ENCODE assay signal across 19 mouse cellular contexts in genomic region chr14:55768555-55768954, GRCm38 (mm10). TPM values are rescaled to one million over a fixed set of nuclear protein-coding genes. Genes with fewer than 3 reads are reported as not detected.
DNase-seq lines count a peak whose midpoint lies in the region; ATAC-seq and TF ChIP-seq lines count a peak whose summit lies in the region.
"Had no signal": no experiment of that assay in that cellular context is flagged by ENCODE, and none has a peak within 500 bp of the region (broad histone marks: within the 10 kb centered on the region; RNA-seq: fewer than 3 reads in every experiment).

No protein-coding gene starts in this region.

- no peak for ATAC-seq in hindbrain, embryonic 13.5 days (ENCODE audit: low FRiP score)
- no peak for ATAC-seq in neural tube, embryonic 12.5 days (ENCODE audit: low FRiP score, low read depth)
- no peak for ATAC-seq in liver, embryonic 12.5 days
- ATAC-seq in stomach, postnatal 0 days (ENCODE audit: low FRiP score, low TSS enrichment), result peak; percentile 19; the same call in 1 of the 2 replicates

- 88% methylated on average over 6 of the region's 6 CpGs for WGBS in hindbrain, embryonic 13.5 days
- 86% methylated on average over 6 of the region's 6 CpGs for WGBS in hindbrain, embryonic 10.5 days
- 91% methylated on average over 6 of the region's 6 CpGs for WGBS in neural tube, embryonic 12.5 days
- WGBS in liver, embryonic 12.5 days (ENCODE audit: insufficient replicate concordance), result 72% methylated on average over 6 of the region's 6 CpGs
- WGBS in stomach, postnatal 0 days, result 75% methylated on average over 6 of the region's 6 CpGs

- H3K4me3 ChIP-seq in hindbrain, embryonic 13.5 days, result no peak overlapping the region
- H3K4me3 ChIP-seq in hindbrain, embryonic 10.5 days, result no peak overlapping the region
- H3K4me3 ChIP-seq in neural tube, embryonic 12.5 days, result no peak overlapping the region
- H3K4me3 ChIP-seq in liver, embryonic 12.5 days, result no peak overlapping the region
- H3K4me3 ChIP-seq in stomach, postnatal 0 days (ENCODE audit: low read depth, low read length), result no peak overlapping the region

- H3K27ac ChIP-seq in hindbrain, embryonic 13.5 days, result no peak overlapping the region
- H3K27ac ChIP-seq in hindbrain, embryonic 10.5 days, result no peak overlapping the region
- no peak overlapping the region for H3K27ac ChIP-seq in neural tube, embryonic 12.5 days
- no peak overlapping the region for H3K27ac ChIP-seq in liver, embryonic 12.5 days
- H3K27ac ChIP-seq in stomach, postnatal 0 days (replicated peaks), result peak overlapping the region; percentile 67; the same call in 1 of the 2 replicates
- H3K27ac ChIP-seq: forebrain, embryonic 15.5 days; limb, embryonic 15.5 days had no signal

- peaks cover 10% of the 10 kb centered on the region for H3K4me1 ChIP-seq in hindbrain, embryonic 13.5 days (replicated peaks)
- peaks cover 13% of the 10 kb centered on the region for H3K4me1 ChIP-seq in hindbrain, embryonic 10.5 days (replicated peaks)
- peaks cover 9% of the 10 kb centered on the region; the same call in 1 of the 2 replicates for H3K4me1 ChIP-seq in neural tube, embryonic 12.5 days
- H3K4me1 ChIP-seq in liver, embryonic 12.5 days, result peaks cover 57% of the 10 kb centered on the region
- H3K4me1 ChIP-seq in stomach, postnatal 0 days (replicated peaks; ENCODE audit: control insufficient read depth, insufficient read depth), result 0 out of 2 replicates have a peak, but pooled peaks cover 2% of the 10 kb centered on the region
- H3K4me1 ChIP-seq: forebrain, embryonic 15.5 days had no signal

- TF ChIP-seq EP300 in stomach, postnatal 0 days (optimal IDR thresholded peaks at IDR 0.05), result no peak

- TF ChIP-seq CTCF in stomach, postnatal 0 days (IDR thresholded peaks at IDR 0.05; ENCODE audit: low read depth), result no peak

- no peak for DNase-seq in hindbrain, embryonic 10.5 days (ENCODE audit: low spot score)
- DNase-seq in neural tube, embryonic 10.5 days (ENCODE audit: extremely low spot score, low spot score), result no peak
- DNase-seq in stomach, postnatal 0 days (ENCODE audit: low spot score), result no peak
- no peak for DNase-seq in MN1 (ENCODE audit: low spot score)
- no peak for DNase-seq in heart, adult 8-10 months (ENCODE audit: low spot score)
- DNase-seq: gastrocnemius, postnatal 36 days; heart, postnatal 10 days; kidney, adult 11 months; kidney, postnatal 10 days; lung, postnatal 14 days; thymus, postnatal 25 days had no signal

- H3K4me2 ChIP-seq in hindbrain, embryonic 13.5 days, result 0 out of 2 replicates have a peak overlapping the region, but pooled peaks have one; percentile 74
- peak overlapping the region; percentile 79; the same call in 1 of the 2 replicates for H3K4me2 ChIP-seq in neural tube, embryonic 12.5 days (replicated peaks)
- peak overlapping the region; percentile 79 for H3K4me2 ChIP-seq in liver, embryonic 12.5 days
- H3K4me2 ChIP-seq in stomach, postnatal 0 days (replicated peaks; ENCODE audit: low read depth), result no peak overlapping the region

- peaks cover 89% of the 10 kb centered on the region for H3K27me3 ChIP-seq in hindbrain, embryonic 13.5 days
- H3K27me3 ChIP-seq in hindbrain, embryonic 10.5 days (ENCODE audit: insufficient read depth, poor library complexity, severe bottlenecking), result peaks cover 82% of the 10 kb centered on the region
- H3K27me3 ChIP-seq in neural tube, embryonic 12.5 days (replicated peaks), result peaks cover 63% of the 10 kb centered on the region
- H3K27me3 ChIP-seq in liver, embryonic 12.5 days (replicated peaks), result peaks cover 67% of the 10 kb centered on the region
- H3K27me3 ChIP-seq in stomach, postnatal 0 days (ENCODE audit: control insufficient read depth, insufficient read depth, low read length), result no peaks in the 10 kb centered on the region

- H3K9me3 ChIP-seq in hindbrain, embryonic 13.5 days, result no peaks in the 10 kb centered on the region
- H3K9me3 ChIP-seq in hindbrain, embryonic 10.5 days, result no peaks in the 10 kb centered on the region
- no peaks in the 10 kb centered on the region for H3K9me3 ChIP-seq in neural tube, embryonic 12.5 days
- H3K9me3 ChIP-seq in liver, embryonic 12.5 days (replicated peaks), result no peaks in the 10 kb centered on the region
- H3K9me3 ChIP-seq in stomach, postnatal 0 days (ENCODE audit: control insufficient read depth, low read length), result no peaks in the 10 kb centered on the region
- H3K9me3 ChIP-seq: forebrain, embryonic 15.5 days; heart, embryonic 10.5 days; limb, embryonic 15.5 days had no signal

- H3K9ac ChIP-seq in hindbrain, embryonic 13.5 days, result no peak overlapping the region
- H3K9ac ChIP-seq in neural tube, embryonic 12.5 days, result no peak overlapping the region
- H3K9ac ChIP-seq in liver, embryonic 12.5 days, result no peak overlapping the region
- H3K9ac ChIP-seq in stomach, postnatal 0 days (ENCODE audit: low read length), result no peak overlapping the region

- no peaks in the 10 kb centered on the region for H3K36me3 ChIP-seq in hindbrain, embryonic 13.5 days
- no peaks in the 10 kb centered on the region for H3K36me3 ChIP-seq in hindbrain, embryonic 10.5 days
- H3K36me3 ChIP-seq in neural tube, embryonic 12.5 days, result no peaks in the 10 kb centered on the region
- no peaks in the 10 kb centered on the region for H3K36me3 ChIP-seq in liver, embryonic 12.5 days
- H3K36me3 ChIP-seq in stomach, postnatal 0 days (ENCODE audit: control insufficient read depth, insufficient read depth, low read length), result no peaks in the 10 kb centered on the region
- H3K36me3 ChIP-seq: forebrain, embryonic 15.5 days had no signal

RNA-seq across cellular contexts. Expression of gene Ltb4r1, which starts 2.8 kb away (rescaled TPM):
- polyA plus RNA-seq in hindbrain, embryonic 13.5 days (2015; fragmentation: Nextera tagmentation; extraction: Ambion mirVana), result 0.32 and 0.74 TPM in 2 replicates
- 0.11 and 0.39 TPM in 2 replicates for polyA plus RNA-seq in hindbrain, embryonic 10.5 days (2016; fragmentation: Nextera tagmentation; extraction: Ambion mirVana)
- polyA plus RNA-seq in neural tube, embryonic 12.5 days (2016; fragmentation: Nextera tagmentation; extraction: Ambion mirVana), result 0.23 and 0.37 TPM in 2 replicates
- 3.1 and 3.6 TPM in 2 replicates for polyA plus RNA-seq in liver, embryonic 12.5 days (2016; fragmentation: Nextera tagmentation; extraction: Ambion mirVana)
- polyA plus RNA-seq in stomach, postnatal 0 days (2015; fragmentation: Nextera tagmentation; extraction: Ambion mirVana), result 1.8 TPM in 2 replicates
- total RNA-seq in heart, adult 8-10 months (2022), result under 1 TPM in 3 of 4 experiments, not detected in 1; 0.19 to 0.49 (median 0.26) TPM
- total RNA-seq: gastrocnemius, postnatal 36 days had no signal
- polyA plus RNA-seq: embryonic facial prominence, embryonic 11.5 days; forebrain, embryonic 15.5 days had no signal

RNA-seq across cellular contexts. Expression of gene Ltb4r2, which starts 7.3 kb away (rescaled TPM):
- polyA plus RNA-seq in hindbrain, embryonic 13.5 days (2015; fragmentation: Nextera tagmentation; extraction: Ambion mirVana), result 0.43 and 0.56 TPM in 2 replicates
- 0.14 and 0.21 TPM in 2 replicates for polyA plus RNA-seq in hindbrain, embryonic 10.5 days (2016; fragmentation: Nextera tagmentation; extraction: Ambion mirVana)
- polyA plus RNA-seq in neural tube, embryonic 12.5 days (2016; fragmentation: Nextera tagmentation; extraction: Ambion mirVana), result 0.37 and 0.52 TPM in 2 replicates
- polyA plus RNA-seq in liver, embryonic 12.5 days (2016; fragmentation: Nextera tagmentation; extraction: Ambion mirVana), result 1.3 and 1.8 TPM in 2 replicates
- 3.2 and 3.8 TPM in 2 replicates for polyA plus RNA-seq in stomach, postnatal 0 days (2015; fragmentation: Nextera tagmentation; extraction: Ambion mirVana)
- under 1 TPM; 0.06 to 0.19 (median 0.13) TPM for total RNA-seq in heart, adult 8-10 months (2022)
- total RNA-seq: gastrocnemius, postnatal 36 days had no signal

RNA-seq across cellular contexts. Expression of gene Cideb, which starts 10.3 kb away (rescaled TPM):
- polyA plus RNA-seq in hindbrain, embryonic 13.5 days (2015; fragmentation: Nextera tagmentation; extraction: Ambion mirVana), result 0.25 TPM in 2 replicates
- 0.17 TPM in 1 of 2 replicates, not detected in the other for polyA plus RNA-seq in hindbrain, embryonic 10.5 days (2016; fragmentation: Nextera tagmentation; extraction: Ambion mirVana)
- polyA plus RNA-seq in neural tube, embryonic 12.5 days (2016; fragmentation: Nextera tagmentation; extraction: Ambion mirVana), result 0.30 TPM in 1 of 2 replicates, not detected in the other
- polyA plus RNA-seq in liver, embryonic 12.5 days (2016; fragmentation: Nextera tagmentation; extraction: Ambion mirVana), result 10.7 and 11.2 TPM in 2 replicates
- 12.3 and 13.6 TPM in 2 replicates for polyA plus RNA-seq in stomach, postnatal 0 days (2015; fragmentation: Nextera tagmentation; extraction: Ambion mirVana)
- 1 to 10 TPM in 3 of 4 experiments, under 1 TPM in 1; 0.95 to 1.9 (median 1.4) TPM for total RNA-seq in heart, adult 8-10 months (2022)
- total RNA-seq: gastrocnemius, postnatal 36 days had no signal

RNA-seq across cellular contexts. Expression of gene Adcy4, which starts 15.3 kb away (rescaled TPM):
- 5.3 and 6.0 TPM in 2 replicates for polyA plus RNA-seq in hindbrain, embryonic 13.5 days (2015; fragmentation: Nextera tagmentation; extraction: Ambion mirVana)
- 7.9 and 10.3 TPM in 2 replicates for polyA plus RNA-seq in hindbrain, embryonic 10.5 days (2016; fragmentation: Nextera tagmentation; extraction: Ambion mirVana)
- 9.2 and 10.1 TPM in 2 replicates for polyA plus RNA-seq in neural tube, embryonic 12.5 days (2016; fragmentation: Nextera tagmentation; extraction: Ambion mirVana)
- polyA plus RNA-seq in liver, embryonic 12.5 days (2016; fragmentation: Nextera tagmentation; extraction: Ambion mirVana), result 2.9 and 3.6 TPM in 2 replicates
- polyA plus RNA-seq in stomach, postnatal 0 days (2015; fragmentation: Nextera tagmentation; extraction: Ambion mirVana), result 2.3 and 2.5 TPM in 2 replicates
- total RNA-seq in heart, adult 8-10 months (2022), result 10 to 100 TPM; 13.0 to 22.0 (median 16.4) TPM
- total RNA-seq: common myeloid progenitor, adult 5-6 weeks had no signal

RNA-seq across cellular contexts. Expression of gene Ripk3, which starts 20.1 kb away (rescaled TPM):
- polyA plus RNA-seq in hindbrain, embryonic 13.5 days (2015; fragmentation: Nextera tagmentation; extraction: Ambion mirVana), result 2.6 and 3.7 TPM in 2 replicates
- polyA plus RNA-seq in hindbrain, embryonic 10.5 days (2016; fragmentation: Nextera tagmentation; extraction: Ambion mirVana), result 11.9 and 14.4 TPM in 2 replicates
- 7.9 and 8.7 TPM in 2 replicates for polyA plus RNA-seq in neural tube, embryonic 12.5 days (2016; fragmentation: Nextera tagmentation; extraction: Ambion mirVana)
- 29.1 and 30.0 TPM in 2 replicates for polyA plus RNA-seq in liver, embryonic 12.5 days (2016; fragmentation: Nextera tagmentation; extraction: Ambion mirVana)
- polyA plus RNA-seq in stomach, postnatal 0 days (2015; fragmentation: Nextera tagmentation; extraction: Ambion mirVana), result 8.7 and 13.2 TPM in 2 replicates
- 1 to 10 TPM; 2.2 to 6.2 (median 3.4) TPM for total RNA-seq in heart, adult 8-10 months (2022)
